Mouse (Mus musculus) kidney, postnatal 25 days (tissue): ENCODE results near the gene St6galnac3.

Experiments
- DNase-seq, 2 experiments: peaks; one replicate each; pipeline ENCODE4 v3.0.0; 2021; ENCODE audit warnings: mixed read lengths in 2 of 2

The St6galnac3 gene

DNA sequence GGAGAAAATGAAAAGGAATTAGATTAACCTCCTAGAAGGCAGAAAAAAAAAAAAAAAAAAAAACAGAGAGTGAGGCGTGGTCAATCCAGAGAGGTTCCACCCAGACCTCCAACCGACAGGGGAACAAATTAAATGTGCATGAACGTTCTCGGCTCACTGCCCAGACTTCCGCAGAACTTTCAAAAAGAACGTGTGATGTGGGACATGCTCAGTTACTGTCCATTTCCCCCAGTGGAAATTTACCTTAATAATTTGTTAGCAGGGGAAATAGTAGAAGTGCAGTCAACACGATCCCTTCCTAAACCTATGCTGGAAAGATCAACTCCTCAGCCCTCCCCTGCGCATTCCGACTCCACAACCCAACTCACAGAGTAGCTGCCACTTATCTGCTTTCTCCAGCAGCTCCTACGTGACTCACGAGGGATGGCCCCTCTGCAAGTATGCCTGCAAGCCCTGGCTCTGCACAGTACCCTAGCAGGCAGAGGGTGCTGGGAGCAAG is 35.1 kb downstream of the St6galnac3 start:
- DNase-seq: peak; percentile 77 to 85

GRCm38 (mm10) chr3:153687896-153688295 is 37.1 kb downstream of the St6galnac3 start:
- DNase-seq: no peak

DNA sequence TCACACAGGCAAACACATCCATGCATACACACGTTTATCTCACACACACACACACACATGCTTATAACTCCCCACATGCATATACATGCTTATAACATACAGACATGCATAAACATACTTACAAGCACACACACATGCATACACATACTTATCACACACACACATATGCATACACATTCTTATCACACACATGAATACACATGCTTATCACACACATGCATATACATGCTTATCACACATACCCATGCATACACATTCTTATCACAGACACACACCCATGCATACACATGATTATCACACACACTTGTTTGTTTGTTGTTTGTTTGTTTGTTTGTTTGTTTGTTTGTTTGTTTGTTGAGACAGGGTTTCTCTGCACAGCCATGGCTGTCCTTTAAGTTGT is 40.1 kb downstream of the St6galnac3 start:
- no peak for DNase-seq

DNA sequence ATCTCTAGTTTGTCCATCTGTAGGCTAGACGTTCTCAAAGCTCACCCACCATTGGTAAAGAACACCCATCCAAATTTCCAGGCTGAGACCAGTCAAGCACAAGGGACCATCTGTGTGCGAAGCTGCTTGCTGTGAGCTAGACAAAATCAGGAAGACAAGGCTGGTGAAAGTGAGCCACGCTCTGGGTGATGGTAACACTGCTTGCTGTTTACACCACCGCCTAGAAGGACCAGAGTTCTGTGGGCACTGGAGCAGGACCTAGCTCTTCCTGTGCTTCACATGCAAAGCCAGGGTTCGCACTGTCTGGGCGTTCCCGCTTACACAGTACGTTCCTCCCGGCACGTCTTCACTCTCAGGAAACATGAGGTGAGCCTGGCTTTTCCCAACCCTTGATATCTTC is 42.7 kb downstream of the St6galnac3 start:
- DNase-seq: no peak

GRCm38 (mm10) chr3:153681720-153682119 is 43.3 kb downstream of the St6galnac3 start:
- no peak for DNase-seq

- no peak for DNase-seq
Observed at GRCm38 (mm10) chr3:153675832-153676231, 49.1 kb downstream of the St6galnac3 start.

GRCm38 (mm10) chr3:153675073-153675472 is 49.9 kb downstream of the St6galnac3 start:
- DNase-seq: peak in 1 of 2 experiments; percentile 36

GRCm38 (mm10) chr3:153674359-153674758 is 50.6 kb downstream of the St6galnac3 start:
- DNase-seq: no peak

GRCm38 (mm10) chr3:153673451-153673850 is 51.5 kb downstream of the St6galnac3 start:
- DNase-seq: no peak

DNA sequence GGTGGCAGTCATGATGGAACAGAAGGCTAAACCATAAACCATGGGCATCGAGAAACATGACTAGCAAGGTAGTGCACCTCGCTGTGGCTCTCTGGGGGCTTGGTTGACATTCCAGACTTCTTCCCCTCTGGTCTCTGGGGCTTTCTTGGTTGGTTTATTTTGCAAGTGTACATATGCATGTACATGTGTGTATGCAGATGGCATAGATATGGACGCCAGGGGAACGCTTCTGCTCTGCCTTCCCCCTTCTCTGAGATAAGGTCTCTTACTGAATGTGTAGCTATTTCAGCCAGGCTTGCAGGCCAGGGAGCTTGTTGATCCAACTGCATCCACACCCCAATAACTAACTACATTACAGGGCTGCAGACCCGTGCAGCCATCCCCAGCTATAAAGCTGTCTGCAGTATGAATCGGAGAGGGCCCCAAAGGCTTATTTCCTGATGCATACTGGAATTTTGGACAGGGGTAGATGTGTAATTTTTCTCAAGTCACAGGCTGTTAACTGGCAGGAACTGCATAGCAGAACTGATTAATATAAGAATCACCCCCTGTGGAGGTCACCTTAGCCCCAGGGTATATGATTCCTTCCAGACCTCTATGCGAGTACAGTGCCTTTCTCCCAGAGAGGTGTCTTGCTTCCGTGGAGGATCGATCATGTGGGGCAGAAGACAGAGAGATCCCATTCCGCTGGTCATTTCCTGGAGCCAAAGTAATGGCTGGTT is 53.9 kb downstream of the St6galnac3 start:
- no peak for DNase-seq

DNA sequence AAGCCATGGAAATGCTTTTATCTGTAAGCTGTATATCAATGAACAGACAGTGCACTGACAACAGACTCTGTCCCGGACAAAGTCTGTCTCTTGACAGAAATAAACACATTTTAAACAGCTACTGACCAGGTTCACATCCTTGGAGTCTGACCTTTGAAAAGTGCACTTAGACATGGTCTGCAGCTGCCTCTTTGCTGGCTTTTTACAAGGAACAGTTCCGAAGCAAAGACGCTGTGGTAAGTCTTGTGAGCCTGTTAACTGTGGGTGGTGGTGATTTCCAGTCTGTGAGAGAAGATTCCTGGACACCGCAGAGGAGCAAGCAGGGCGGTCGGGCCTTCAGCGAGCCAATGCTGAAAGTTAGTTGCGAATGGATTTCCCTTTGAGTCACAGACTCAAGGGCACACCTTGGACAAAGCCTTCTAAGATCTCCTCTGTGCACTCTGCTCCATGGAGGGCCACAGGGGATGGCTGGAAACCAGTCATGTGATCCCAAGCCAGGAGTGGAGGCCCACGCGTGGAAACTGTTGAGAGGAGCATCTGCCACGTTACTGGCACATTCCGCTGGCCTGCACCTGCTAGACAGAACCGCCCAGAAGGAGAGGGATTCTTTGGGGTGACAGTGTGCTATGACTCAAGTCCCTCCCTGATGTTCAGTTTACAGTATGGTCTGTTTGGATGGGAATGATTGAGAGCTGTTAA is 55.1 kb downstream of the St6galnac3 start:
- DNase-seq: peak; percentile 32 to 60

DNA sequence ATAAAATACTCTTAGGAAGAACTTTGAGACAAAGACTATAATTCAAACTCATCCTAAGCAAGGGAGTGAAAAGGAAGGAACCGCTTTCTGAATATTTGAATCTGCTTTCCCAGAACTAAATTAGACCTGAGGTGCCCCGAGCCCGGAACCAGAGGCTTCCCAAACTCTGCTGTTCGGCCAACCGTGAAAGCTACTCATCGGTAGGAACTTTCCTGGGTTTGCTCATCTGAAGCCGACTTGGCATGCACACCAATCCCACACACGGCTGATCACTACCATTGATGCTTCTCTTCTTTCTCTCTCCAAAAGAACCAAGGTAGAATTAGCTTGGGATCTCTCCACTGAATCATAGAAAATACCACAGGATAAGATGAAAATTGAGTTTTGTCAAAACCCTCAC is 55.6 kb downstream of the St6galnac3 start:
- DNase-seq: peak; percentile 72 to 83

GRCm38 (mm10) chr3:153668447-153669290 is 56.3 kb downstream of the St6galnac3 start:
- DNase-seq: peak; percentile 87 to 89

DNA sequence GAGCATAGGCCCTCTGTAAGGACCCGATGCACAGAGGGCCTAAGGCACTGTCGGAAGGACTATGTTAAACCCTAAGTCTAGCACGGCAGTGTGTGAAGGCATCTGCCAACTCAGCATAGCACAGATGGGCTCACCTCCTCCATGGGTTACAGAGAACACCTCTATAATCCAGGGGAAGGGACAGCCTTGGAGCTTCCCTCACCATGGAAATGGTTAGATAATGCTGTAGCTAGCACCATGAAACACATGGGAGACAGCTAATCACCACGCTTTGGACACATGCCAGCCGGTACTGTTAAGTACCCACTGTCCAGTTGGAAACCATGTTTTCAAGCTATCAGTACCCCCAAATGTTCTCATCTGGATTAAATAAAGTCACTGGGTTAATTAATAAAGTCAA is 60.3 kb downstream of the St6galnac3 start:
- peak in 1 of 2 experiments; percentile 29 for DNase-seq

DNA sequence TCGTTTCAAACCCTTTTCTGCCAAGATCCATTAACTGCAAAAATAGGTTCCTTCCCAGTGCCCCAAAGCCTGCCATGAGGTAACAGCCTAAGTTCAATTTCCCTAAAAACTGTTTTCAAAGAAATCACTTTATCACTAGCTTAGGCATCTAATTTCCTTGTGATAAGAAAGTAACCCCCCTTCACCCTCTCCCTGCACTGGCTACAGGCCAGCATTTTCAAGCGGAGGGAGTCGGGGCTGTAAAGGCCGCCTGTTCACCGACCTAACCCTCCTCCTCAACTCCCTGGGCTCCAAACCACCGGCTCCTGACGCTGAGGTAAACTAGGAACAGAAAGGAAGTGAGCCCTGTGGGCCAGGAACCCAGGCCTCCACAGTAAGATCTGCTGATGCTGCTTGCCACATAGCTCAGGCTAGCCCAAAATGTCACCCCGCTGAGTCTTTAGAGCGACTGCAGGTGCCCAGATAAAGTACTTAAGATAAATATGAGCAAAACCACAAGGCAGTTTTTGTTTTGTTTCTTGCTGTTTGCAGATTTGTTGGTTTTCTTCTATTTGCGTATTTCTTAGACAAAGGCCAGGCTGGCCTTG is 61.0 kb downstream of the St6galnac3 start:
- DNase-seq: no peak

GRCm38 (mm10) chr3:153662796-153663195 is 62.2 kb downstream of the St6galnac3 start:
- DNase-seq: peak in 1 of 2 experiments; percentile 35

- DNase-seq: peak; percentile 43 to 52
Observed at GRCm38 (mm10) chr3:153661927-153662326, 63.0 kb downstream of the St6galnac3 start.

DNA sequence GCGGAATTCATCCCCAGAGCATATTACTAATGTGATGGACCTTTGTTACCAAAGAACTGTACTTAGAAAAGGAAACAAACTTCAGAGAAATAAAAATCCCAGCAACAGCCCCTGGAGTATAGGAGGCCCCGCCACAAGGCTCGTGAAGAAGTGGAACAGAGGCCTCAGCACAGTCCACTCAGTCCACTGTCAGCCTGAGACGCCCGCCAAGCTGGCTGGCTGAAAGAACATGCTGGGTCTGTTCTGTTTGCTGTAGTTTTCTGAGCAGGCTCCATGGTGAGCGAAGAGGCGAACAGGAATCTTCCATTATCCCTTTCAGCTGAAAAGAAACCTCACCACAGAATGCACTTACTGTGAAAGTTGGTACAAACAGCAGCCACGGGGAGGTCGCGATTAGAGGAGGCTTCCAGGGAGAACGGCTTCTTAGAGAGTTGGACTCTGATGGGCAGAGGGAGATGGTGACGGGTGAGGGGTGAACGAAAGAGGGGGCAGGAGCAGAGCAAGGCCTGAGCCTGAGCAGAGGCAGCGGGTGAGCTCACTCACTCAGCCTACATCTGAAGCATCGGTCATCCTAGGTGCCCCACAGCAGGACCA is 65.3 kb downstream of the St6galnac3 start:
- DNase-seq: peak in 1 of 2 experiments; percentile 31

GRCm38 (mm10) chr3:153658051-153658777 is 66.8 kb downstream of the St6galnac3 start:
- DNase-seq: peak; percentile 56 to 69

GRCm38 (mm10) chr3:153655071-153655470 is 69.9 kb downstream of the St6galnac3 start:
- DNase-seq: peak; percentile 52 to 82

- DNase-seq: no peak
Observed at GRCm38 (mm10) chr3:153652850-153653249, 72.1 kb downstream of the St6galnac3 start.
